Mouse (Mus musculus) G1E-ER4 (cell line): Measurements from ENCODE around the gene 4930449I24Rik. TPM values are rescaled to one million over a fixed set of nuclear protein-coding genes. Genes with fewer than 3 reads are reported as not detected.
"Not testable (repeated sequence)": the region's sequence is repeated elsewhere in the genome, so short reads cannot be mapped to it uniquely, and the experiment has no call there.

Experiments
- GATA1 ChIP-seq: IDR thresholded peaks from one replicate; pipeline ENCODE4 v1.8.0; 2012; ENCODE audit warnings: low read length, inconsistent platforms
- polyA plus RNA-seq: library from polyadenylated mRNA; stranded (reverse); fragments of >175 nt; gene quantifications from 2 replicates; pipeline ENCODE4 v1.2.3, GENCODE M21; 2012

4930449I24Rik gene
- not detected in 2 replicates for polyA plus RNA-seq

- not testable (repeated sequence) for TF ChIP-seq GATA1
Measured at GRCm38 (mm10) chr5:146502099-146502498, at the start of gene 4930449I24Rik. Gene 4930449I24Rik (plus strand): TSS chr5:146502399.

GRCm38 (mm10) chr5:146453556-146453955, 48.6 kb upstream of the 4930449I24Rik start:
- no peak for TF ChIP-seq GATA1

- TF ChIP-seq GATA1: no peak
Measured at GRCm38 (mm10) chr5:146461612-146462011, 40.6 kb upstream of the 4930449I24Rik start.

- no peak for TF ChIP-seq GATA1
Measured at GRCm38 (mm10) chr5:146466663-146467062, 35.5 kb upstream of the 4930449I24Rik start.

GRCm38 (mm10) chr5:146468311-146468710, 33.9 kb upstream of the 4930449I24Rik start:
- TF ChIP-seq GATA1: no peak

- TF ChIP-seq GATA1: no peak
Measured at GRCm38 (mm10) chr5:146470821-146471220, 31.4 kb upstream of the 4930449I24Rik start.

- TF ChIP-seq GATA1: no peak
Measured at GRCm38 (mm10) chr5:146471311-146471710, 30.9 kb upstream of the 4930449I24Rik start.

- no peak for TF ChIP-seq GATA1
Measured at GRCm38 (mm10) chr5:146471821-146472220, 30.4 kb upstream of the 4930449I24Rik start.

GRCm38 (mm10) chr5:146481665-146482064, 20.5 kb upstream of the 4930449I24Rik start, which contains the start of gene Gm6408:
Gene Gm6408 (plus strand): TSS chr5:146481965.
- TF ChIP-seq GATA1: not testable (repeated sequence)

GRCm38 (mm10) chr5:146491063-146491462, 11.1 kb upstream of the 4930449I24Rik start, which contains the start of gene Gm6370:
Gene Gm6370 (plus strand): TSS chr5:146491363.
- not testable (repeated sequence) for TF ChIP-seq GATA1

- TF ChIP-seq GATA1: not testable (repeated sequence)
Measured at GRCm38 (mm10) chr5:146513823-146514222, 11.6 kb downstream of the 4930449I24Rik start, which contains the start of gene Gm3402. Gene Gm3402 (plus strand): TSS chr5:146514123.

- TF ChIP-seq GATA1: not testable (repeated sequence)
Measured at GRCm38 (mm10) chr5:146525501-146525900, 23.3 kb downstream of the 4930449I24Rik start, which contains the start of gene Gm3404. Gene Gm3404 (plus strand): TSS chr5:146525801.

GRCm38 (mm10) chr5:146537347-146537746, 35.1 kb downstream of the 4930449I24Rik start, which contains the start of gene Gm3409:
Gene Gm3409 (plus strand): TSS chr5:146537647.
- TF ChIP-seq GATA1: not testable (repeated sequence)

Other genes with a start within 250 kb of the 4930449I24Rik start
- gene Wasf3, start 117.4 kb upstream of the 4930449I24Rik start, polyA plus RNA-seq: not detected in 2 replicates
- gene Gm6408, start 20.4 kb upstream of the 4930449I24Rik start, polyA plus RNA-seq: not detected in 2 replicates
- gene Gm6370, start 11.0 kb upstream of the 4930449I24Rik start, polyA plus RNA-seq: not detected in 2 replicates
- not detected in 2 replicates for gene Gm3402, start 11.7 kb downstream of the 4930449I24Rik start, polyA plus RNA-seq
- gene Gm3404, start 23.4 kb downstream of the 4930449I24Rik start, polyA plus RNA-seq: not detected in 2 replicates
- not detected in 2 replicates for gene Gm3409, start 35.2 kb downstream of the 4930449I24Rik start, polyA plus RNA-seq
- gene Gm3415, start 53.7 kb downstream of the 4930449I24Rik start, polyA plus RNA-seq: not detected in 2 replicates
- not detected in 2 replicates for gene Gpr12, start 82.8 kb downstream of the 4930449I24Rik start, polyA plus RNA-seq